Mouse (Mus musculus) myocyte (in vitro differentiated cells): ENCODE measurements around the gene Ggt5. TPM values are rescaled to one million over a fixed set of nuclear protein-coding genes. Genes with fewer than 3 reads are reported as not detected.

Experiments used
- H3K27me3 ChIP-seq: one replicate; pipeline ENCODE4 v1.6.1; 2011; ENCODE audit not compliant: control insufficient read depth, insufficient read depth, insufficient read length
- H3K36me3 ChIP-seq: one replicate; pipeline ENCODE4 v1.6.1; 2011; ENCODE audit not compliant: control insufficient read depth, insufficient read depth
- H3K4me2 ChIP-seq: one replicate; pipeline ENCODE4 v1.6.1; 2011; ENCODE audit warnings: low read depth, control low read depth
- H3K4me3 ChIP-seq: one replicate; pipeline ENCODE4 v1.5.1; 2011; ENCODE audit warnings: mild to moderate bottlenecking, control low read depth, moderate library complexity
- H3K79me2 ChIP-seq: one replicate; pipeline ENCODE4 v1.6.1; 2011; ENCODE audit not compliant: control insufficient read depth, insufficient read depth
- H3ac ChIP-seq: one replicate; pipeline ENCODE4 v1.6.1; 2011; ENCODE audit not compliant: control insufficient read depth, insufficient read length
- CEBPB ChIP-seq: IDR thresholded peaks from 2 replicates; pipeline ENCODE4 v1.6.1; 2011; ENCODE audit warnings: mild to moderate bottlenecking, moderate library complexity; ENCODE audit not compliant: poor library complexity, insufficient read depth, severe bottlenecking
- E2F4 ChIP-seq: IDR thresholded peaks from one replicate; pipeline ENCODE4 v1.6.1; 2011; ENCODE audit warnings: mild to moderate bottlenecking, control low read depth, moderate library complexity; ENCODE audit not compliant: insufficient read depth
- MAX ChIP-seq: IDR thresholded peaks from one replicate; pipeline ENCODE4 v1.6.1; 2011; ENCODE audit warnings: low read depth, mild to moderate bottlenecking, control low read depth
- MYOD1 ChIP-seq, 3 experiments: IDR thresholded peaks; one replicate each; pipeline ENCODE4 v1.6.1; 2011; ENCODE audit warnings: control low read depth in 2 of 3, low read depth in 2 of 3, mild to moderate bottlenecking in 2 of 3, moderate library complexity in 1 of 3; ENCODE audit not compliant: insufficient read length in 2 of 3, control insufficient read depth in 1 of 3
- MYOG ChIP-seq, 3 experiments: IDR thresholded peaks; one replicate each; pipeline ENCODE4 v1.6.1; 2011; ENCODE audit warnings: control low read depth in 2 of 3, low read depth in 2 of 3, mild to moderate bottlenecking in 2 of 3; ENCODE audit not compliant: insufficient read length in 2 of 3, control insufficient read depth in 1 of 3, insufficient read depth in 1 of 3
- POLR2A ChIP-seq: IDR thresholded peaks from one replicate; pipeline ENCODE4 v1.6.1; 2011; ENCODE audit warnings: low read depth, mild to moderate bottlenecking, control low read depth, moderate library complexity; ENCODE audit not compliant: insufficient read length
- POLR2AphosphoS2 ChIP-seq: IDR thresholded peaks from one replicate; pipeline ENCODE4 v1.6.1; 2011; ENCODE audit warnings: low read depth, control low read depth; ENCODE audit not compliant: insufficient read length
- REST ChIP-seq: IDR thresholded peaks from one replicate; pipeline ENCODE4 v1.6.1; 2011; ENCODE audit warnings: mild to moderate bottlenecking, control low read depth, moderate library complexity; ENCODE audit not compliant: insufficient read depth, insufficient read length
- SRF ChIP-seq: IDR thresholded peaks from one replicate; pipeline ENCODE4 v1.6.1; 2011; ENCODE audit warnings: low read depth; ENCODE audit not compliant: control insufficient read depth, insufficient read length
- TCF12 ChIP-seq: IDR thresholded peaks from one replicate; pipeline ENCODE4 v1.6.1; 2011; ENCODE audit warnings: mild to moderate bottlenecking, control low read depth; ENCODE audit not compliant: poor library complexity, insufficient read depth, severe bottlenecking
- TCF3 ChIP-seq: IDR thresholded peaks from one replicate; pipeline ENCODE4 v1.6.1; 2011; ENCODE audit warnings: low read depth, control low read depth; ENCODE audit not compliant: insufficient read length
- USF1 ChIP-seq: IDR thresholded peaks from one replicate; pipeline ENCODE4 v1.6.1; 2011; ENCODE audit warnings: low read depth, mild to moderate bottlenecking, control low read depth, moderate library complexity
- polyA plus RNA-seq: library from polyadenylated mRNA; unstranded; fragments of >200 nt; fragmentation: generic; extraction: Trizol; gene quantifications from one replicate; pipeline ENCODE4 v1.2.1, GENCODE M21; 2012; ENCODE audit warnings: missing spikeins

Gene Ggt5
- polyA plus RNA-seq, 1 experiment: 0.22 TPM

DNA sequence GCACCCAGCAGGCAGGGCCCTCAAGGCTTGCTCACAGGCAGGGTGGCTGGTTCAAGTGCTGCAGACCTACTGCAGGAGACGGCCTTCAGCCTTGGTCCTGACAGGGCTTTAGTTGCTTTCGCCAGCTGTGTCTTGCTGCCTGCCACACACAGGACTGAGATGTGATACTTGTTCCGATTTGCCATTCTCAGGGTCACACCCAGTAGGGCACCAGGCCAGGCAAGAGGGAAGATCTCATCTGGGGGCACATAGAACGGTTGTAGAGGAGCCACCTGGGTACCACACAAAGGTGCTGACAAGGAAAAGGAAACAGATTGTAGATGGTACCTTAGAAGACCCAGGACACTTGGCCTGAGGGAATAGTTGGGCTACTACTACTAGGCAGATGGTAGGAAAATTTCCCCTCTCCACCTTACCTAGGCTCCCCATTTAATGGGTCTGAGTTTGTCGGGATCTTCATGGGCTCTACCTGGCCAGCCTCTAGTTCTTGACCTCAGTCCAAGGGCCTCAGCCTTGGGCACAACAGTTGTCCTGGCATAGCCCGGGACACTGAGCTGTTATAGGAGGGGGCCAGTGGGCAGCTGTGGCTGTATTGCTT is 75.6 kb downstream of the Ggt5 start:
- TF ChIP-seq CEBPB (no peak), MYOG (IDR thresholded peaks at IDR 0.05; ENCODE audit: control insufficient read depth in 1 of 3, insufficient read depth in 1 of 3, insufficient read length in 2 of 3, low read depth in 2 of 3) (no peak), TCF12 (no peak)

GRCm38 (mm10) chr10:75666451-75667030 is 77.4 kb downstream of the Ggt5 start:
- Histone ChIP-seq H3K4me2 (peak overlapping the region; percentile 89), H3K79me2 (no peaks in the 10 kb centered on the region), H3K27me3 (no peaks in the 10 kb centered on the region), H3ac (peak overlapping the region; percentile 36), H3K36me3 (no peaks in the 10 kb centered on the region), H3K4me3 (peak overlapping the region; percentile 49)
- TF ChIP-seq MAX (no peak), SRF (no peak), MYOD1 (IDR thresholded peaks at IDR 0.05; ENCODE audit: control insufficient read depth in 1 of 3, insufficient read length in 2 of 3, low read depth in 2 of 3) (no peak), TCF12 (no peak), POLR2A (no peak), REST (no peak), POLR2AphosphoS2 (no peak), TCF3 (no peak), E2F4 (no peak), CEBPB (no peak), MYOG (IDR thresholded peaks at IDR 0.05; ENCODE audit: control insufficient read depth in 1 of 3, insufficient read depth in 1 of 3, insufficient read length in 2 of 3, low read depth in 2 of 3) (no peak), USF1 (no peak)

More for the DNA sequence above, 75.6 kb downstream of the Ggt5 start:
- no peak overlapping the region for H3ac ChIP-seq
- H3K27me3 ChIP-seq: no peaks in the 10 kb centered on the region
- no peak overlapping the region for H3K4me2 ChIP-seq
- H3K36me3 ChIP-seq: no peaks in the 10 kb centered on the region
- no peaks in the 10 kb centered on the region for H3K79me2 ChIP-seq
- H3K4me3 ChIP-seq: no peak overlapping the region

Other genes starting within 250 kb of the Ggt5 start
- 0.04 TPM for gene Upb1, start 188.2 kb upstream of the Ggt5 start, polyA plus RNA-seq
- gene Snrpd3, start 71.8 kb upstream of the Ggt5 start, polyA plus RNA-seq: 195 TPM
- 17.5 TPM for gene Gucd1, start 71.4 kb upstream of the Ggt5 start, polyA plus RNA-seq
- gene Lrrc75b, start 29.0 kb upstream of the Ggt5 start, polyA plus RNA-seq: 1.1 TPM
- 0.06 TPM for gene Ggt1, start 27.7 kb upstream of the Ggt5 start, polyA plus RNA-seq
- 0.12 TPM for gene Susd2, start 54.7 kb downstream of the Ggt5 start, polyA plus RNA-seq
- 24.0 TPM for gene Cabin1, start 175.0 kb downstream of the Ggt5 start, polyA plus RNA-seq
- gene Ddt, start 184.1 kb downstream of the Ggt5 start, polyA plus RNA-seq: 64.2 TPM
- not detected for gene Gm20441, start 191.6 kb downstream of the Ggt5 start, polyA plus RNA-seq
- gene Gstt3, start 192.1 kb downstream of the Ggt5 start, polyA plus RNA-seq: 0.13 TPM
- 1.3 TPM for gene Gstt1, start 209.2 kb downstream of the Ggt5 start, polyA plus RNA-seq
- gene Gstt4, start 233.2 kb downstream of the Ggt5 start, polyA plus RNA-seq: not detected
- 1.4 TPM for gene Gstt2, start 248.1 kb downstream of the Ggt5 start, polyA plus RNA-seq